Mouse (Mus musculus) frontal cortex, postnatal 14 days (tissue): ENCODE measurements at regions not wholly inside any gene's neighbourhood (a gene's known extent, or its start where the extent isn't known, plus 50 kb on each side); places are given as distances from the start of the nearest gene placed in this dataset.

Experiments used
- DNase-seq, 2 experiments: peaks; one replicate each; pipeline ENCODE4 v3.0.0; 2022; ENCODE audit warnings: low spot score in 2 of 2

GRCm38 (mm10) chr10:87732658-87733057 is 125.4 kb upstream of the Igf1 start:
- no peak for DNase-seq

- no peak for DNase-seq
These were observed 124.8 kb upstream of the Igf1 start for GRCm38 (mm10) chr10:87733241-87733640.

GRCm38 (mm10) chr10:87740323-87740722 is 117.7 kb upstream of the Igf1 start:
- no peak for DNase-seq

GRCm38 (mm10) chr10:87742766-87743165 is 115.3 kb upstream of the Igf1 start:
- no peak for DNase-seq

GRCm38 (mm10) chr10:87747846-87748552 is 110.1 kb upstream of the Igf1 start:
- no peak for DNase-seq

GRCm38 (mm10) chr10:87748631-87749193 is 109.4 kb upstream of the Igf1 start:
- DNase-seq, result no peak

- DNase-seq, result no peak
These were observed 107.7 kb upstream of the Igf1 start for GRCm38 (mm10) chr10:87750321-87750720.

- no peak for DNase-seq
These were observed 107.1 kb upstream of the Igf1 start for GRCm38 (mm10) chr10:87750972-87751371.

GRCm38 (mm10) chr10:87752117-87752516 is 105.9 kb upstream of the Igf1 start:
- no peak for DNase-seq

- DNase-seq, result no peak
These were observed 104.6 kb upstream of the Igf1 start for GRCm38 (mm10) chr10:87753483-87753882.

GRCm38 (mm10) chr10:87761528-87762030 is 96.5 kb upstream of the Igf1 start:
- DNase-seq, result no peak

GRCm38 (mm10) chr10:87787521-87787920 is 70.5 kb upstream of the Igf1 start:
- no peak for DNase-seq

- no peak for DNase-seq
These were observed 65.7 kb upstream of the Igf1 start for GRCm38 (mm10) chr10:87792346-87792745.

GRCm38 (mm10) chr10:87803936-87804791 is 53.9 kb upstream of the Igf1 start:
- no peak for DNase-seq

GRCm38 (mm10) chr10:87804792-87805082 is 53.3 kb upstream of the Igf1 start:
- no peak for DNase-seq
